17 mouse cellular contexts compared by ENCODE assay signal in genomic region chr7:81100341-81100740, GRCm38 (mm10). TPM values are rescaled to one million over a fixed set of nuclear protein-coding genes. Genes with fewer than 3 reads are reported as not detected.
"Had no signal": no experiment of that assay in that cellular context is flagged by ENCODE, and none has a peak within 500 bp of the region (broad histone marks: within the 10 kb centered on the region; RNA-seq: fewer than 3 reads in every experiment).

No protein-coding gene starts in this region.

- H3K27me3 ChIP-seq: midbrain, embryonic 13.5 days; stomach, embryonic 15.5 days had no signal

- H3K4me3 ChIP-seq: midbrain, embryonic 10.5 days; midbrain, embryonic 13.5 days; stomach, embryonic 15.5 days had no signal

- H3K4me2 ChIP-seq: lung, embryonic 14.5 days; midbrain, embryonic 13.5 days; stomach, embryonic 15.5 days had no signal

- DNase-seq: lung, adult 18-20 months; lung, embryonic 14.5 days; lung, postnatal 10 days; lung, postnatal 4 days; right cerebral cortex, postnatal 14 days; thymus, adult 2 months; thymus, postnatal 25 days; thymus, postnatal 4 days had no signal

- H3K27ac ChIP-seq: liver, embryonic 14.5 days; midbrain, embryonic 10.5 days; midbrain, embryonic 13.5 days; stomach, embryonic 15.5 days; stomach, postnatal 0 days had no signal

- H3K9ac ChIP-seq: liver, embryonic 14.5 days; lung, embryonic 14.5 days; midbrain, embryonic 13.5 days; stomach, embryonic 15.5 days had no signal

- H3K4me1 ChIP-seq: midbrain, embryonic 13.5 days; stomach, embryonic 15.5 days had no signal

- ATAC-seq: midbrain, embryonic 13.5 days; midbrain, embryonic 16.5 days had no signal

- H3K9me3 ChIP-seq: midbrain, embryonic 10.5 days; midbrain, embryonic 13.5 days; stomach, embryonic 15.5 days had no signal

- H3K36me3 ChIP-seq: midbrain, embryonic 10.5 days; midbrain, embryonic 13.5 days; stomach, embryonic 15.5 days had no signal

RNA-seq across cellular contexts. Expression of gene Slc28a1, which starts 14.3 kb away (rescaled TPM):
- polyA plus RNA-seq: lung, embryonic 14.5 days; lung, embryonic 16.5 days; midbrain, embryonic 10.5 days; midbrain, embryonic 13.5 days; midbrain, embryonic 16.5 days; neural tube, embryonic 11.5 days; neural tube, embryonic 14.5 days; stomach, postnatal 0 days had no signal
